Mouse (Mus musculus): Measurements from ENCODE around the gene Ldhc. TPM values are rescaled to one million over a fixed set of nuclear protein-coding genes. Genes with fewer than 3 reads are reported as not detected.
A peak's percentile ranks its signal among the peaks of the same experiment; 100 is the strongest.
"Not testable (repeated sequence)": the region's sequence is repeated elsewhere in the genome, so short reads cannot be mapped to it uniquely, and the experiment has no call there.

The Ldhc gene
- 0.42 and 0.67 TPM in 2 replicates for polyA plus RNA-seq (2012; rRNA removed)

DNA sequence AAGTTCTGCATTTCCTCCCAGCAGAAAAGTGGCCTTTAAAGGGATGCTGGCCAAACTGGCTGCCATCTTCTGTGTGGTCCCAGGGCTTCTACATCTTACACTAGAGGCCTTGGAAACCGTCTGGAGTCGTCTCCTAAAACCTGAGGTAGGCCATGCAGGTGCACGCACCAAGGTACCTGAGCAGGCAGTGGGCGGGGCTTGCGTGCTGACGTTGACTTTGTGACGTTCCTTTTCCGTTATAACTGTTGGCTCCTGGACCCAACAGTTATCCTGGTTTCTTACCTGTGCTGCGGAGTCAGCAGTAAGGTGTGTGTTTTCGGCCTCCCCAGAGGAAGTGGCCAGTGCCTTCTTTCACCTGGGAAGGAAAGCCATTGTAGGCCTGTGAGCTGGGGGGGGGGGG is at the start of gene Ldhc:
TSS of gene Ldhc (plus strand) at position 208 of the 400 bp plus-strand sequence.
- TF ChIP-seq POLR2A (IDR thresholded peaks at IDR 0.05; ENCODE audit: low read depth, low read length) (no peak), CTCF (conservative IDR thresholded peaks at IDR 0.05; ENCODE audit: insufficient read depth, insufficient read length, low read depth, low read length) (no peak)
- WGBS: 55% methylated on average over 10 of the region's 10 CpGs
- Histone ChIP-seq H3K27ac (ENCODE audit: insufficient read depth, low read depth, low read length) (no peak within 1 kb of the TSS), H3K36me3 (ENCODE audit: control insufficient read depth, insufficient read depth, low read length) (peaks cover 2% of the 10 kb centered on the region), H3K4me3 (ENCODE audit: insufficient read depth, low read depth, low read length) (no peak within 1 kb of the TSS), H3K4me1 (ENCODE audit: control insufficient read depth, insufficient read depth, low read length) (no peaks in the 10 kb centered on the region), H3K27me3 (replicated peaks; ENCODE audit: control insufficient read depth, insufficient read depth, low read length) (no peaks in the 10 kb centered on the region)
- DNase-seq: no peak

DNA sequence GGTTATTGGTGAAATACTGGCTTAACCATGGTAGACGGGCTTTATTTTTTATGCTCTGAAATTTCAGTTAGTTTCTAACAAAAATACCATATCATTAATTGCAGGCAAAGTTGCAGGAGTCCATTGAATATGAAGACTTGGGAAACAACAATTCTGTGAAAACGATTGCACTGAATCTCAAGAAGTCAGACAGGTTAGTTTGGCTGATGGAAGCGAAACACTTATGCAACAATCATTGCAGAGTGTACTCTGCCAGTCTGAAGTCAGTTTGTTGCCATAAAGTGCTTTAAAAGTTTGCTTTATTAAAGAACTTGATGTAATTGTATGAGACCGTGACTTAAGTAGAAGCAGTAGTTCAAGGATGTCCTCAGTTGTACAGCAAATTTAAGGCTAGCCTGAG is 47.0 kb upstream of the Ldhc start:
- H3K36me3 ChIP-seq (ENCODE audit: control insufficient read depth, insufficient read depth, low read length): peaks cover 11% of the 10 kb centered on the region
- no peaks in the 10 kb centered on the region for H3K27me3 ChIP-seq (replicated peaks; ENCODE audit: control insufficient read depth, insufficient read depth, low read length)
- 94% methylated on average over 4 of the region's 4 CpGs for WGBS
- TF ChIP-seq CTCF (conservative IDR thresholded peaks at IDR 0.05; ENCODE audit: insufficient read depth, insufficient read length, low read depth, low read length) (no peak), POLR2A (IDR thresholded peaks at IDR 0.05; ENCODE audit: low read depth, low read length) (no peak)
- DNase-seq: no peak
- no peak overlapping the region for H3K27ac ChIP-seq (ENCODE audit: insufficient read depth, low read depth, low read length)
- no peaks in the 10 kb centered on the region for H3K4me1 ChIP-seq (ENCODE audit: control insufficient read depth, insufficient read depth, low read length)
- no peak overlapping the region for H3K4me3 ChIP-seq (ENCODE audit: insufficient read depth, low read depth, low read length)

DNA sequence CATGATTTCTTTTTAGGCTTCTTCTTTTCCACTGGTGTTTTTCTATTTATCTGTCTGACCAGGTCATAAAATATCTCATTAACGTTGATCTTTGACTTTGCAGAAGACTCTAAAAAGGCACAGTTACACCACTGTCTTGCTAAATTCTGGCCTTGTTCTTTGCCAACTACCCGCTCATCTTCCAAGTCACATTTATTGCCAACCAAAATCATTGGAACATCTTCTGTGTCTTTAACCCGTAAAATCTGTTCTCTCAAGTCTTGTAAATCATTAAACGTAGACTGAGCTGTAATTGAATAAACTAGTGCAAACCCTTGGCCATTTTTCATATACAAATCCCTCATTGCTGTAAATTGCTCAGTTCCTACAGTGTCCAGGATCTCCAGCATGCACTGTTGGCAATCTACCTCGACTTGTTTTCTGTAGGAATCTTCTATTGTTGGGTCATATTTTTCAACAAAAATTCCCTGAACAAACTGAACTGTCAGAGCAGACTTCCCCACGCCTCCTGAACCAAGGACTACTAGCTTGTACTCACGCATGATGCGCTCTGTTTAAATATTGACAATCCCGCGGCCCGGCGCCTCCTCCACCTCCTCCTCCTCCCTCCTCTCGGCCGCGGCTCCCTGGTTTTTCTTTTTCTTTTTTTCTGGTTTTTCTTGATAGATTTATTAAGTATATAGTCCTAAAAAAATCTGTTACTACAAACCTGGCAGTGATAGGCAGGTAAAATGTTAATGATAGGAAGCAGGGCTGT is 39.9 kb upstream of the Ldhc start:
- DNase-seq: peak; percentile 82
- H3K4me3 ChIP-seq (ENCODE audit: insufficient read depth, low read depth, low read length); H3K27me3 ChIP-seq (replicated peaks; ENCODE audit: control insufficient read depth, insufficient read depth, low read length): not testable (repeated sequence)
- Histone ChIP-seq H3K4me1 (ENCODE audit: control insufficient read depth, insufficient read depth, low read length) (peaks cover 13% of the 10 kb centered on the region; the same call in 1 of the 2 replicates), H3K27ac (ENCODE audit: insufficient read depth, low read depth, low read length) (peak overlapping the region; percentile 82), H3K36me3 (ENCODE audit: control insufficient read depth, insufficient read depth, low read length) (peaks cover 14% of the 10 kb centered on the region)
- WGBS: 40% methylated on average over 15 of the region's 15 CpGs

DNA sequence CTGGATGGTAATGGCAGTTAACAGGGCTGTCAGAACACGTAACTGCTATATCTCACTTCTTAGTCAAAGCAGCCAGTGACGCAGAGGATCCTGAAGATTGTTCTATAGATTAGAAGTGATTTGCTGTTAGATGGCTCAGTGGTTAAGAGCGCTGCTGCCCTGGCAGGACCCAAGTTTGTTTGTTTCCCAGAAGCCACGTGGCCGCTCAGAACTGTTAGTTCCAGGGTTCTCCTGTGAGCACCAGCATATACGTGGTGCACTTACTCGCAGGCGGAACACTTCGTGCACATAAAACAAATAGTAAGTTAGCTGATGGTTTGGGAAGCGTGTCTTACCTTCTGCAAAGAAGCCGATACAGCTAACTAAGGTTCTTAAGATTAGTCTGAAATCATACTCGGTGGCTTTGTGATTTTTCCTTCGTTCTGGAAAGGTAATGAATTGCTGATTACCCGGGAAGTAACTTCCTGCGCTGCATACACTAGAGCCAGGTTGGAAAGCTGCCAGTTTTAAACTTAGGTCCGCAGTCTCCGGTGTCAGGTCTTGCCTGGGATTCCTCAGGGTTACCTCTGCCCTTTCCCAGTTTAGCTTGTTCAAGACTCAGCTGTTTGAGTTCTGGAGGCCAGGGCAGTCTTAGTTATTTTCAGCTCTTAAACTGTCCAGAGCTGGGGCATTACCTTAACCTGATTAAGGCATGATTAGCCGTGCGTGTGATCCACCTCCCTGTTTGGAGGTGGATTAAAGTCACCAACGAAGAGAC is 33.8 kb upstream of the Ldhc start:
- Histone ChIP-seq H3K27ac (ENCODE audit: insufficient read depth, low read depth, low read length) (peak overlapping the region; percentile 44), H3K36me3 (ENCODE audit: control insufficient read depth, insufficient read depth, low read length) (peaks cover 2% of the 10 kb centered on the region; the same call in 1 of the 2 replicates), H3K4me1 (ENCODE audit: control insufficient read depth, insufficient read depth, low read length) (peaks cover 33% of the 10 kb centered on the region), H3K27me3 (replicated peaks; ENCODE audit: control insufficient read depth, insufficient read depth, low read length) (no peaks in the 10 kb centered on the region), H3K4me3 (ENCODE audit: insufficient read depth, low read depth, low read length) (no peak overlapping the region)
- no peak for TF ChIP-seq POLR2A (IDR thresholded peaks at IDR 0.05; ENCODE audit: low read depth, low read length)
- no peak for TF ChIP-seq CTCF (conservative IDR thresholded peaks at IDR 0.05; ENCODE audit: insufficient read depth, insufficient read length, low read depth, low read length)
- peak; percentile 89 for DNase-seq
- WGBS: 24% methylated on average over 20 of the region's 20 CpGs

DNA sequence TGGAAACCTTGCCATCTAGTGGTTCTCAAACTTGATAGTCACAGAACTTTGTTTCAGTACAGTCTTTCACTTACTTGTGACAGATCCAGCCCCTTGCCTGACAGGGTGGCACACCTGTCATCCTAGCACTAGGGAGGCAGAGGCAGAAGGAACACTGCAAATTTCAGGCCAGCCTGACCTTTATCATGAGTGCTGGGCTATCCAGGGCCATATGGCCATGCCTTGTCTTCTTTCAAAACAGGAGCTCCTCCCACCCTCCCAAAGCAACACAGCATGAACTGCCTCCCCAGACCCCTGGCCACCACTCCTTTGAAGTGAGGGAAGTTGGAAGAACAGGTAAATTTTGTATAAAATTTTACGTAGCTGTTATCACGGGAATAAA is 33.2 kb upstream of the Ldhc start:
- no peak for TF ChIP-seq POLR2A (IDR thresholded peaks at IDR 0.05; ENCODE audit: low read depth, low read length)
- TF ChIP-seq CTCF (conservative IDR thresholded peaks at IDR 0.05; ENCODE audit: insufficient read depth, insufficient read length, low read depth, low read length): no peak
- Histone ChIP-seq H3K4me1 (ENCODE audit: control insufficient read depth, insufficient read depth, low read length) (peaks cover 29% of the 10 kb centered on the region), H3K27ac (ENCODE audit: insufficient read depth, low read depth, low read length) (peak overlapping the region; percentile 44), H3K36me3 (ENCODE audit: control insufficient read depth, insufficient read depth, low read length) (peaks cover 2% of the 10 kb centered on the region; the same call in 1 of the 2 replicates), H3K27me3 (replicated peaks; ENCODE audit: control insufficient read depth, insufficient read depth, low read length) (no peaks in the 10 kb centered on the region), H3K4me3 (ENCODE audit: insufficient read depth, low read depth, low read length) (no peak overlapping the region)
- no peak for DNase-seq
- WGBS: 78% methylated on average over 2 of the region's 2 CpGs

DNA sequence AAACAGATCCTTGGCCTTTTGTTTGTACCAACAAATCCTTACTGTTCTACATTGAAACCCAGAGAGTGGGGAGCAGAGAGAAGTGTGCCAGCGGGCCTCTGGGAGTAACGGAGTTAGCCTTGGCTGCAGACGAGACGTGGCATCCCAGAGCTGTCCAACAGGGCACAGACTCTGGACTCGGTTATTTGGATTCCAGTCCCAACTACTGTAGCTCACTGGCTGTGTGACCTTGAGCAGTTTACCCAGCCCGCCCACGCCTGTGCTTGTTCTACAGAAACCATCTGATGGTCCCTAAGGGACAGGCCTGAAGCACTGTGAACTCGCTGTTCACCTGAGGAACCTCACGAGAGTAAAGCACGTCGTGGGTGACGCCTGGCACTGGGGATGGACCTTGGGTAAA is 31.1 kb upstream of the Ldhc start:
- TF ChIP-seq CTCF (conservative IDR thresholded peaks at IDR 0.05; ENCODE audit: insufficient read depth, insufficient read length, low read depth, low read length) (no peak), POLR2A (IDR thresholded peaks at IDR 0.05; ENCODE audit: low read depth, low read length) (no peak)
- DNase-seq: peak; percentile 76
- H3K4me3 ChIP-seq (ENCODE audit: insufficient read depth, low read depth, low read length): no peak overlapping the region
- no peaks in the 10 kb centered on the region for H3K27me3 ChIP-seq (replicated peaks; ENCODE audit: control insufficient read depth, insufficient read depth, low read length)
- H3K4me1 ChIP-seq (ENCODE audit: control insufficient read depth, insufficient read depth, low read length): peaks cover 38% of the 10 kb centered on the region
- WGBS: 62% methylated on average over 12 of the region's 12 CpGs
- no peaks in the 10 kb centered on the region for H3K36me3 ChIP-seq (ENCODE audit: control insufficient read depth, insufficient read depth, low read length)
- H3K27ac ChIP-seq (ENCODE audit: insufficient read depth, low read depth, low read length): peak overlapping the region; percentile 11; the same call in 1 of the 2 replicates
